Mouse (Mus musculus): ENCODE results near the gene Taar4. TPM values are rescaled to one million over a fixed set of nuclear protein-coding genes. Genes with fewer than 3 reads are reported as not detected.

The Taar4 gene
- total RNA-seq (2021) = not detected
- long read RNA-seq, experiment 1 = 0 reads
- long read RNA-seq, experiment 2 = 0 reads

DNA sequence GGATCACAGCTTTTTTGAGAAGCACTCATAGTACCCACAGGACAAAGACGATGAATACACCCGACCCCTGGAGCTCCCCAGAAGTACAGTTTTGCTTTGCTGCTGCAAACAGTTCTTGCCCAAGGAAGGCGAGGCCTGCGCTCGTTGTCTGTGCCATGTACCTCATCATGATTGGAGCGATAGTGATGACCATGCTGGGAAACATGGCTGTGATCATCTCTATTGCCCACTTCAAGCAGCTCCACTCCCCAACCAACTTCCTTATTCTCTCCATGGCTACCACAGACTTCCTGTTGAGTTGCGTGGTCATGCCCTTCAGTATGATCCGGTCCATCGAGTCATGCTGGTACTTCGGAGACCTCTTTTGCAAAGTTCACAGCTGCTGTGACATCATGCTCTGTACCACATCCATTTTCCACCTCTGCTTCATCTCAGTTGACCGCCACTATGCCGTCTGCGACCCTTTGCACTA is at the start of gene Taar4:
Gene Taar4 (plus strand): TSS at position 51 of the 472 bp plus-strand sequence.
- DNase-seq (ENCODE audit: low spot score in 2 of 2) = no peak

DNA sequence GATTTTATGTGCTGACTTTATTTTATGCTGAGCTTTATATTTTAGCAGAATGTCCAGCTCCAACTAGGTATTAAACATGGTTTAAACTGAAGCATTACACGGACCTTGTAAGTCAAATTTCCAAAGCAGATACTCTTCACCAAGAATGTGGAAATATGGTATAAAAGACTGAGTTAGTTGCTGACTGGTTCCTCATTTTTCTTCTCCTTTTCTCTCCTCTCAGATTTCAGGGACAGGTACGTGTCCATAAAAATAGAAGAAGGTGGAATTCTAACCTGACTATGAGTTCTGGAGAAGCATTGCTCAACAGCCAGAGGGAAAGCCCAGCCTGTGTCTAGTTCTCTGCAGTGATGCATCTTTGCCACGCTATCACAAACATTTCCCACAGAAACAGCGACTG is 40.2 kb upstream of the Taar4 start, which contains the start of gene Taar1:
Gene Taar1 (plus strand): TSS at position 301 of the 400 bp plus-strand sequence.
- no peak for DNase-seq (ENCODE audit: low spot score in 2 of 2)

DNA sequence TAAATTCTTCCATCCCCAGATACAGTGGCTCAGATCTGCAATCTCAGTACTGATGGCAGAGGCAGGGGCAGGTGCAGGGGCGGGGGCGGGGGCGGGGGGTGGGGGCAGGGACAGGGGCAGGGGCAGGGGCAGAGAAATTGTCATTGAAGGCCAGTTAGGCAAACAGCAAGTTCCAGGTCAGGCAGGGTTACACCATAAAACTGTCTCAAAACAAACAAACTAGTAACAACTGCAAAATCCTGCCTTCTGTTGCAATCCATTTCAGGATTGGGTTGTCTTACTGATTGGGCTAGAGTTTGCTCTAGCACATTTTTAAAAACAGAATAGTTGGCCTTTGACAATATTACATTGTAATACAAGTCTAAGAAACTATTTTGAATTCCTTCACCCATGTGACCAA is 37.8 kb upstream of the Taar4 start:
- no peak for DNase-seq (ENCODE audit: low spot score in 2 of 2)

DNA sequence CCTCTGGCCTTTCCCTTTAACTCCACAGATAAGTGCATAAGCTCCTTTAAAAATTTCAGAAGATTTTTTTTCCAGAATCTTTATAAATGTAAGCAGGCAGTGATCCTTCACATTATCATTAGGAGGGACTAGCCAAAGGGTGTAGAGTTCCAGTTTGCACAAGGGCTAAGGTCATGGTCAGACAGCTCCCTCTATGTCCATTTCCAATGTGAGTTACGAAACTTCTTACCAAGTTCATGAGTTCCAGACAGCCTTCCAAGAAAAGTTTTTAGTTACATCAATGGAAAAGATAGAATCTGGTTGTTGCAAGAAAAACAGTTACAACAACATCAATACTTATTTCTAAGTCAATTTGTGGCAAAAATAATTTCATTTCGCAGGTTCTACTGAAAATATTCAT is 36.4 kb upstream of the Taar4 start:
- DNase-seq (ENCODE audit: low spot score in 2 of 2) = no peak

DNA sequence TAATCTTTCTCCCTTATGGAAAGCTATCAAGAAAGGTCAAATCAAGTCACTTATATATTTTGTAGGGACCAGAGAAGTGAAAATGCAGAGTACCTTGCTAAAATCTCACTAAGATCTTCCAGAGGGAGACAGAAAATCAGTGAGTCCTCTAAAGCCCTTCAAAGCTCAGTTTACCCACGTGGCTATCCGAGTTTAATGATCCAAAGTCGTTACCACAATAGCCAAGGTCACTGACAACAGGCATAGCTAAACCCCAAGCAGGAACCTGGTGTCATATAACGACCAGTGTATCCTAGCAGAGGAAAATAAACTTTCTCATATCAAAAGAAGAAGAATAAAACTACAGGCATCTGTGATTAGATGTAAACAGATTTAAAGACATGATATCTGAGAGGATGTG is 22.7 kb upstream of the Taar4 start:
- no peak for DNase-seq (ENCODE audit: low spot score in 2 of 2)

DNA sequence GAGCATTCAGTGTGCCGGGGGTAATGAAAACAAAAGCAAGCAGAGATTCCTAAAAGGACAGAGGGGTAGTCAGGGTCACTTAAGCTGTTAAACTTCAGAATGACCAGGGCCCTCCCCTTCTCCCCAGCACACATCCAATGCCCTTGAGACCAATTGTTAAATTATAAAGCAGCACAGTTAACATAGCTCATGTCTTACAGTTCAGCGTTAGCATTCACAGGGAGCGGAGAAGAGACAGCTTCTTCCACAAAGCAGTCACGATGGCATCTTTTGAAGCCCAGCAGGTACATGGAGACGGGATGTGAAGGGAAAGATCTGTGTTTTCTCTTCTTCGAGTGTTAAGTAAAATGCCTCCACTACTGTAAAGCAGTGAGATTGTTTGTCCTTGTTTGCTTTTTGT is 22.0 kb upstream of the Taar4 start, which contains the start of gene Taar2:
Gene Taar2 (plus strand): TSS at position 261 of the 400 bp plus-strand sequence.
- DNase-seq (ENCODE audit: low spot score in 2 of 2) = no peak

DNA sequence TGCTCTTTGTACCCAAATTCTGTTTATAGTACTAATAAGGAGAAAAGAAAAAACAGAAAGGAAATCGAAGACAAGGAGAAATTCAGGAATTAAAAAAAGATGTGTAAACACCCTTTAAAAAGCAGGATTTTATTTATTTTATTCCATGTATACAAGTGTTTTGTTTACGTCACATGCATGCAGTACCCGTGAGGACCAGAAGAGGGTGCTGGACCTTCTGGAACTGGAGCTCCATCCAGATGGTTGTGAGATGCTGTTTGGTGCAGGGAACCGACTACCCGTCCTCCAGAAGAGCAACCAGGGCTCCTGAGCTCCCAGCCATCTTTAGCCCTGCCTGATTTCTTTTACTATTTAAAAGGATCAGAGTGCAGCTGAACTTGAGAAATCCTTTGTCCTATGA is 17.8 kb upstream of the Taar4 start:
- DNase-seq (ENCODE audit: low spot score in 2 of 2) = no peak

DNA sequence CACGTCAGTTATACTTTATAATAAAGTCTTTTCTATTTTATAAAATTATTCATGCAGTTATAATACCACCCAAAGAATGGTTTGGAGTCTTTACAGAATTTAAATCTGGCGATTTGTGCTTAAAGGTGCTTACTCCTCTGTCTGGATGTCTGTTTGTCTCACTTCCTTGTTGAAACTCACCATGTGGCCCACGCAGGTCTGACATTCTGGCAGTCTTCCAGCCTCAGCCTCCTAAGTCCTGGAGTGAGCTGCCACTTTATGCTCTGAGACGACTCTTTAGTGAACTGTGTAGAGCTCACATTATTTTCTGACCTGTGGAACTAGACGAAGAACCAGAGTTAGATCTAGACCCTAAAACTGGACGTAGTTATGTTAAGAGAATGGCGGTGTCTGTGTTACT is 12.3 kb upstream of the Taar4 start:
- DNase-seq (ENCODE audit: low spot score in 2 of 2) = no peak

DNA sequence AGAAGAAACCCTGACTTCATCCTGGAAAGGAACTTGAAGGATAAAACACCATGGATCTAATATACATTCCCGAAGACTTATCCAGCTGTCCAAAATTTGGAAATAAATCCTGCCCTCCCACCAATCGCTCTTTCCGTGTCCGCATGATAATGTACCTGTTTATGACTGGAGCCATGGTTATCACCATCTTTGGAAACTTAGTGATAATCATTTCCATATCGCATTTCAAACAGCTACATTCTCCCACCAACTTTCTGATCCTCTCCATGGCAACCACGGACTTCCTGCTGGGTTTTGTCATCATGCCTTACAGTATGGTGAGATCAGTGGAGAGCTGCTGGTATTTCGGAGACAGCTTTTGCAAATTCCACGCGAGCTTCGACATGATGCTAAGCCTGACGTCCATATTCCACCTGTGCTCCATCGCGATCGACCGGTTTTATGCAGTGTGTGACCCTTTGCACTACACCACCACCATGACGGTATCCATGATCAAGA is 10.7 kb upstream of the Taar4 start, which contains the start of gene Taar3:
Gene Taar3 (plus strand): TSS at position 51 of the 498 bp plus-strand sequence.
- no peak for DNase-seq (ENCODE audit: low spot score in 2 of 2)

DNA sequence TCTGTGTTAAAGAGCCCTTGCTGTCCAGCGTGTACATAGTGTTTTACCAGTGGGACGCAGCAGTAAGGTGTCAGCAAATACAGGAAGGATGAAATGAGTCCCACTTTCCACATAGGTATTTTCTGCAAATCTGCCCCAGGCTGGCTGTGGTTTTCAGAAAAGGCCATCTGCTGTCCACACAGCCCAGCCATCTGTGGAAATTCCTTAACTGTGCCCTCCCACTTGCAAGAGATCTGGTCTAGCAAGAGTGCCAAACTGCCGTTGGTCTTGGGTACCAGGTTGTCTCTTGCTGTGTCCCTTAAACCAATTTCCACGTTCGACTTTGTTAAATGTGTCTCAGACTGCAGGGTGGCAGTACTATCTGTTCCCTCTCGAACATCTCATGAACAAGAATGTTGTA is 8.6 kb upstream of the Taar4 start:
- no peak for DNase-seq (ENCODE audit: low spot score in 2 of 2)

DNA sequence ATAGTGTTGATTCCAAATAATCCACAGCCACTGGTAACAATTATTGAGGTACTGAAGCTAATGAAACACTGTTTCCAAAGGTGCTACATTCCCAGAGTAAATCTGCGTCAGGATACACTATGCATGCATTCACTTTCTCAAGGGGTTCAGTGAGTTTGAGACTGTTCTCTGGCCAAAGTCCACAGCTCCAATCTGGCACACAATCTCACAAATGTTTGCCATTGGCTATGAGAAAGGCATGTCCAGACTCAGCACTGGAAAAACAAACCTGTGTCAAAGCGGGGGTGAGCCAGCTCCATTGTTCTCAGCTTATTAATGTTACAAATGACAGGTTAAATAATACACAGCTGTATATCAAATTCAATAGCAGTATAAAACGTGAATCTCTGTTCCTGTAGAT is 1.2 kb upstream of the Taar4 start:
- DNase-seq (ENCODE audit: low spot score in 2 of 2) = no peak

DNA sequence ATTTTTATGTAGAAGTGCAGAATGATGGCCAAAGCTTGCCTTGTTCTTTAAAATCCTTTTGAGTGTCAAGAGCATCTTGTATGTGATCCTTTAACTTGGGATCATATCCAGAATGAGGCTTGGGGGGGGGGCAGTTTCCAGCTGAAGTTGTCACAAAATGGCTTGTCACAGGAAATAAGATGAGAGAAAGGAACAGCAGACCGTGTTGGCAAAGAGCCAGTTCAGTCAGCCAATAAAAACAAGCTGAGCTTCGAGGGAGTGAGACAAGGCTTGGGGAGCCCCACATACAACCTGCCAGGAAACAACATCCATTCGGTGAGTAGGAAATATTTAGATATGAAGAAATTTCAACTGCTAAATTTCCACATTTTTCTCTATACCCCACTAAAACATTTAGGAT is 3.1 kb downstream of the Taar4 start:
- DNase-seq (ENCODE audit: low spot score in 2 of 2) = no peak

DNA sequence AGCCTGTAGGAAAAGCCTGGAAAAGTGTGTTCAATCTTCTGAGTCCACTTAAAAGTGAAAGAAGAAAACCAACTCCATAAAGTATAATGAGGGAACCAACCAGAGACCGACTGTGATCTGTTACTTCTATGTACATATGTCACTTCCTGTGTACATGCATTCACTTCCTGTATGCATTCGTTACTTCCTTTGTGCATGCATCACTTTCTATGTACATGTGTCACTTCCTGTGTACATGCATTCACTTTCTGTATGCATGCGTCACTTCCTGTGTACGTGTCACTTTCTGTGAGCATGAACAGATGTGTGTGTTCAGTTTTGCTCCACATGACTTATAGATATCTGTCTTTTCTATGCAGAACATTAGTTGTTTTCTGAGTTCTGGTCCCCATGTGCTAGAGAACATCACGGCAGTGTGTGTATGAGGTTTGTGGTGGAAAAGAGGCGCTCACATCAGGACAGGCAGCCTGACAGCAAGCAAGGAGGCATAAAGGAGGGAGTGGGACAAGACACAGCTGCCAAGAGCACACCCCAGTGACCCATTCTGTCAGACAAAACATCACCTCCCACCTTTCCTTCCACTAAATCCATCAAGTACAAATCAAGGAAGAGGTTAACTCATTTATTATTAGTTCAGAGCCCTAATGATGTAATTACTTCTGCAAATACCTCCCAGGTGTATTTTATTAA is 4.8 kb downstream of the Taar4 start:
- no peak for DNase-seq (ENCODE audit: low spot score in 2 of 2)

DNA sequence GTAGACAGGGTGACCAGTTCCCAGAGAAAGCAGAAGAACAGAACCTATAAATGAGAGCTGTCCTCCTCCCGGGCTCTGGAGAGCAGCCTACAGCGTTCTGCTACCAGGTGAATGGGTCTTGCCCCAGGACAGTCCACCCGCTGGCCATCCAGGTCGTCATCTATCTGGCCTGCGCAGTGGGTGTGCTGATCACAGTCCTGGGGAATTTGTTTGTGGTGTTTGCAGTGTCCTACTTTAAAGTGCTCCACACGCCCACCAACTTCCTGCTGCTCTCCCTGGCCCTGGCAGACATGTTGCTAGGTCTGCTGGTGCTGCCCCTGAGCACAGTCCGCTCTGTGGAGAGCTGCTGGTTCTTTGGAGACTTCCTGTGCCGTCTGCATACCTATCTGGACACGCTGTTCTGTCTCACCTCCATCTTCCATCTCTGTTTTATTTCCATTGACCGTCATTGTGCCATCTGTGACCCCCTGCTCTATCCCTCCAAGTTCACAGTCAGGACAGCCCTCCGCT is 10.4 kb downstream of the Taar4 start, which contains the start of gene Taar5:
Gene Taar5 (plus strand): TSS at position 51 of the 510 bp plus-strand sequence.
- no peak for DNase-seq (ENCODE audit: low spot score in 2 of 2)

DNA sequence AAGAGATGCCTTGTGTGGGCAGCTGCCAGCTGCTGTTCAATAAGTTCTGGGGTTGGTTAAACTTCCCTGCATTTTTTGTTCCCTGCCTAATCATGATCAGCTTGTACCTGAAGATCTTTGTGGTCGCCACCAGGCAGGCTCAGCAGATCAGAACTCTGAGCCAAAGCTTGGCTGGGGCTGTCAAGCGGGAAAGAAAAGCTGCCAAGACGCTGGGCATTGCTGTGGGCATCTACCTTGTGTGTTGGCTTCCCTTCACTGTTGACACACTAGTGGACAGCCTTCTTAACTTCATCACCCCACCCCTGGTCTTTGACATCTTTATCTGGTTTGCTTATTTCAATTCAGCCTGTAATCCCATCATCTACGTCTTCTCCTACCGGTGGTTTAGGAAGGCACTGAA is 11.0 kb downstream of the Taar4 start:
- DNase-seq (ENCODE audit: low spot score in 2 of 2) = no peak

DNA sequence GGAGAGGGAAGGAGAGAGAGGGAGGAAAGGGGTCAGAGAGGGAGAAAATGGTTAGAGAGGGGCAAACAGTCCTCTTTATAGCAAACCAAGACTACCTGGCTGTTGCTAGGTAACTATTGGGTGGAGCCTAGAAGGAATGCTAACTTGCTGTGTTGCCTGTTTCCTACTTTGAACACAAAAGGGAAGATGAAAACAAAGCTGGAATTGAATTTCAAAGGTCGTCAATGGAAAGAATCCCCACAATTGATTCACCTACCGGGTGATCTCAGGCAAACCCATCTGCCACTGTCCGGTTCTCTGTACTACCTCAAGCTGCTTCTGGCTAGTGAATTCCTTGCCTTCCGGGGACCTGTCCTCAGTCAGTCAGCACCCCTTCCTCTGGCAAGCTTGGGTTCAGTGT is 17.7 kb downstream of the Taar4 start:
- no peak for DNase-seq (ENCODE audit: low spot score in 2 of 2)

DNA sequence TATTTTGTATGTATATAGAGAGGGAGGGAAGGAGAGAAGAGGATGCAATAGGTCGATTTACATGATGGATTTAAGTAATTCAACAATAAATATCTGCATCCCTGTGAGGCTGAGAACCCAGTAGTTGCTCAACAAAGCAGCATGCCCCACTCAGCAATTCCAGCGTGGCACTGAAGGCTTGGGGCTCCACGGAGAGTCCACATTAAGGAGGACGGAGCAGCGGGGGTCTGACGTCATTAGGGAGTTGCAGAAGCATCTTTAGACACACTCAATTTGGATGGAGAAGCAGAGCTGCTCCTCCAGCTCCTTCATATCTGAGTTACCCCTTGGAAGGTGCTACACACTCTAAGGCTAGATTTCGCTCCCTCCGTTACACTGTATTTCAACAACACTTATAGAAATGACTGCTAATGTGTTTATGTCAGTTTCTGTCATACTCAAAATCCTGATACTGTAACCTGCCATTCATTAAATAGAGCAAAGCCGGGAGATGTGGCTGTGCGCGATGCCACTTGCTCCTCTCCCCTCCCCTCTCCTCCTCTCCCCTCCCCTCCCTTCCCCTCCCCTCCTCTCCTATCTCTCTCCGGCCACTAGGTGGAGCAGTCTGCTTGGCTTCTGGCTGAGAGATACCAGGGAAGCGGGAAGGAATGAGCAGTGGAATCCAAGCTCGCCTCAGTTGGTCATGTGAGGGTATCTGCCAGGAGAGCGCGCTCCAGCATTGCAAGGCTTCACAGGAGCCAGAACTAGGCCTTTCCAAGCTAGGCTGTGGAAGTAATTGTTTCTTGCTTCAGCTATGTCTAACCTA is 18.8 kb downstream of the Taar4 start:
- DNase-seq (ENCODE audit: low spot score in 2 of 2) = peak; percentile 37 to 57

DNA sequence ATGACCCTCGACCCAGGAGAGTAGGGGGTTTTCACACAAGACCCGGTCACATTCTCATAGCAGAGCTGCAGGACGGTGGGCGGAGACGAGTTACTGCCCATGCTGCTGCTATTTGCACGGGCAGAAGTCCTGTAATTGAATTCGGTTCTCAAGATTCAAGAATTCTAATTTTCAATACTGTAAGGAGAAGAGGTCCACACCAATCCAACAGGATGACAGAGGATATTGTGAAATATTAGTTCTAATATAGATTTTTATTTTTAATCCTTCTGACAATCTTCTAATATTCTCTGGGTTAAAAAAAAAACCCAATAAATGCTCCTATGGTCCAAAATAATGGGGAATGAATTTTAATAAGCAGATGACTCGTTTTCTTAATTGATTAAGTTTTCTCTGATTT is 25.3 kb downstream of the Taar4 start, which contains the start of gene Taar6:
Gene Taar6 (minus strand): TSS at position 101 of the 400 bp plus-strand sequence.
- DNase-seq (ENCODE audit: low spot score in 2 of 2) = no peak

DNA sequence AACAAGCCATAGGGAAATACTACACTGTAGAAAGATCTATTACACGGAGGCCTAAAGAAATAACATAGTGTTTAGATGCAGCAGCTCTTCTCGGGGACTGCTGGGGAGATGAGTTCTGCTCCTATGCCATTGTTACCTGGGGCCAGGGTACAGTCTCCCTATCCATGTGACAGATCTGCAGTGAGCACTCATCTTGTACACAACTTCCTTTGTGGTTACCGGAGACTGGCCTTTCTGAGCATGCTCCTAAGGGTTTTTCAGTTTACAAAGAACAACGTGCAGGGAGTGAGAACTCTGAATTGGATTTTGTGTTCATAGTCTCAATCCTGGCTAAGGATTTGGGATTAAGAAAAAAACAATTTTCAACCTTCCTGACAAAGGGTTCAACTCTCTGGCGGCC is 26.1 kb downstream of the Taar4 start:
- no peak for DNase-seq (ENCODE audit: low spot score in 2 of 2)

DNA sequence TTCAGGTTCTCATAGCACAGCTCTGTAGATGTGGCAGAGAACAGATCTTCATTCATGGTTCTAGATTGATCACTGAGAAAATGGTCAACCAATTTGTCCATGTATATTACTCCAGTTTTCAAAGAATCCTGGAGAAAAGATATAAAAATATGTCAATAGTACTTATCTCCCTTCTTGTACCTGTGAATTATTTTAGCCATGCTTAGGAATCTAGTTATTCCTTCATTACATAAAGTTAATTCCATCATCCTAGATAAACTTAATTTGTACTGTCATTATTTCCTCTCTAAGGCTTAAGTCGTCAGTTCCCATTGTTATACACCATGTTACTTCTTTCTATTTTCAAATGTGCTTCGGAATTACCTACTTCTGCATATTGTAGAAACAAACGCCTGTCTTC is 33.1 kb downstream of the Taar4 start, which contains the start of gene Taar7a:
Gene Taar7a (minus strand): TSS at position 101 of the 400 bp plus-strand sequence.
- DNase-seq (ENCODE audit: low spot score in 2 of 2) = no peak

DNA sequence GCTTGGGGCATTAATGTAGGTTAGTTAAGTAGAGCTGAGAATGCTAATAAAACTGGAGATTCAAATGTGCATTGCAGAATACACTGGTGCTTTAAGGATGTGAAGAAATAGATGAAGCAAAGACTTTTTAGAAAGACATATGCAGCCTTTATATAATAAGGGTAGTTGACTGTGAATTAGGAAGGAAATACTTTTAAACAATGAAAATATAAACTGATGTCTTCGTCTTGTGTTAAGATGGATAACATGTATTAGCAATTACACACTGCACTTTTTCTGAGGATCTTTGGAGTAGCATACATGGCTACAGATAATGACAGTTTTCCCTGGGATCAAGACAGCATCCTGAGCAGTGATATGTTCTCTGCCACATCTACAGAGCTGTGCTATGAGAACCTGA is 39.3 kb downstream of the Taar4 start, which contains the start of gene Taar7b:
Gene Taar7b (plus strand): TSS at position 301 of the 400 bp plus-strand sequence.
- DNase-seq (ENCODE audit: low spot score in 2 of 2) = no peak
